Mouse (Mus musculus): Measurements from ENCODE around the gene Bzw2. TPM values are rescaled to one million over a fixed set of nuclear protein-coding genes. Genes with fewer than 3 reads are reported as not detected.

Gene Bzw2
- polyA plus RNA-seq, 1 experiment, result 101 TPM

DNA sequence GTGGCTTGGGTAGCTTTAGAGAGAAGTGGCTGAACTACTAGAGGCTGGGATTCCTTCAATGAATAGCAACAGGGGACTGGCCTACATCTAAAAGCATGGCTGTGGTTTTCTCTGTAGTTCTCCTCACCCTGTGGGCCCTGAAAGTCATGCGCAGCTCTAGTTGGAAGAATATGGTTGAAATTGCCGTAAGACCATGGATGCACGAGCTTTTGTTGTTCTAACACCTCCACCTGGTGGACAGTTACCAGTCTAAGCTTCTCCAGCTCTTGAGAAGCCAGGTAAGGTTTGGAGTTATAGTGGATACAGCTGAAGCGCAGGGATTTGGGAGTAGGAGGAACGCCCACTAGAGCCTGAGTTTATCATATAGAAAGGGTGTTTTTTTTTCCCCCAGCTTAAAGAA, 49.4 kb downstream of the Bzw2 start:
- H3K79me2 ChIP-seq (ENCODE audit: control insufficient read depth, insufficient read depth), result no peaks in the 10 kb centered on the region
- no peaks in the 10 kb centered on the region for H3K27me3 ChIP-seq (ENCODE audit: control insufficient read depth, insufficient read depth, insufficient read length)
- no peaks in the 10 kb centered on the region for H3K79me3 ChIP-seq (ENCODE audit: low read depth)
- no peak for TF ChIP-seq CEBPB (IDR thresholded peaks at IDR 0.05; ENCODE audit: low read depth)
- no peak for TF ChIP-seq CTCF (IDR thresholded peaks at IDR 0.05; ENCODE audit: control insufficient read depth, insufficient read depth, insufficient read length)
- no peak for TF ChIP-seq MAX (IDR thresholded peaks at IDR 0.05)
- no peak for TF ChIP-seq USF1 (IDR thresholded peaks at IDR 0.05; ENCODE audit: low read depth)
- no peak for TF ChIP-seq MYOG (IDR thresholded peaks at IDR 0.05; ENCODE audit: control insufficient read depth, extremely low read depth, insufficient read length)
- no peak for TF ChIP-seq FOSL1 (IDR thresholded peaks at IDR 0.05; ENCODE audit: insufficient read depth, low read length, poor library complexity, severe bottlenecking)
- TF ChIP-seq MYOD1 (IDR thresholded peaks at IDR 0.05; ENCODE audit: control insufficient read depth, insufficient read length, low read depth), result no peak
- peaks cover 64% of the 10 kb centered on the region for H3K36me3 ChIP-seq (ENCODE audit: control insufficient read depth, insufficient read depth)
- H3ac ChIP-seq (ENCODE audit: control insufficient read depth, insufficient read length, low read depth), result no peak overlapping the region
- H3K4me3 ChIP-seq (ENCODE audit: insufficient read depth, poor library complexity, severe bottlenecking), result no peak overlapping the region

DNA sequence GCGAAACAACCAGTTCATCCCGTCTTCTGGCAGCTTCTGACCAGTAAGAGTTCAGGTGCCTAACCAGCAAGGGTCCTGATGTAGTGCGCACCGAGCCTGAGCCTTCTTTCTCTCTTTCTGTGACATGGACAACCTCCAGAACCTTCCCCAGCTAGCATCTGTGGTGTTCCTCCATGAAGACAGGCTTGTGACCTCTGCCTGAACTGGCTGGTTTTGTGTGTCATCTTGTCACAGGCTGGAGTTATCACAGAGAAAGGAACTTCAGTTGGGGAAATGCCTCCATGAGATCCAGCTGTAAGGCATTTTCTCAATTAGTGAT, 54.3 kb downstream of the Bzw2 start:
- peaks cover 33% of the 10 kb centered on the region for H3K36me3 ChIP-seq (ENCODE audit: control insufficient read depth, insufficient read depth)
- no peak overlapping the region for H3K4me3 ChIP-seq (ENCODE audit: insufficient read depth, poor library complexity, severe bottlenecking)
- no peaks in the 10 kb centered on the region for H3K27me3 ChIP-seq (ENCODE audit: control insufficient read depth, insufficient read depth, insufficient read length)
- TF ChIP-seq MAX (IDR thresholded peaks at IDR 0.05), result no peak
- TF ChIP-seq CTCF (IDR thresholded peaks at IDR 0.05; ENCODE audit: control insufficient read depth, insufficient read depth, insufficient read length), result no peak
- no peak for TF ChIP-seq CEBPB (IDR thresholded peaks at IDR 0.05; ENCODE audit: low read depth)
- TF ChIP-seq FOSL1 (IDR thresholded peaks at IDR 0.05; ENCODE audit: insufficient read depth, low read length, poor library complexity, severe bottlenecking), result no peak
- no peak for TF ChIP-seq MYOG (IDR thresholded peaks at IDR 0.05; ENCODE audit: control insufficient read depth, extremely low read depth, insufficient read length)
- no peak for TF ChIP-seq USF1 (IDR thresholded peaks at IDR 0.05; ENCODE audit: low read depth)
- no peak for TF ChIP-seq MYOD1 (IDR thresholded peaks at IDR 0.05; ENCODE audit: control insufficient read depth, insufficient read length, low read depth)
- H3K79me2 ChIP-seq (ENCODE audit: control insufficient read depth, insufficient read depth), result no peaks in the 10 kb centered on the region
- no peak overlapping the region for H3ac ChIP-seq (ENCODE audit: control insufficient read depth, insufficient read length, low read depth)
- no peaks in the 10 kb centered on the region for H3K79me3 ChIP-seq (ENCODE audit: low read depth)

DNA sequence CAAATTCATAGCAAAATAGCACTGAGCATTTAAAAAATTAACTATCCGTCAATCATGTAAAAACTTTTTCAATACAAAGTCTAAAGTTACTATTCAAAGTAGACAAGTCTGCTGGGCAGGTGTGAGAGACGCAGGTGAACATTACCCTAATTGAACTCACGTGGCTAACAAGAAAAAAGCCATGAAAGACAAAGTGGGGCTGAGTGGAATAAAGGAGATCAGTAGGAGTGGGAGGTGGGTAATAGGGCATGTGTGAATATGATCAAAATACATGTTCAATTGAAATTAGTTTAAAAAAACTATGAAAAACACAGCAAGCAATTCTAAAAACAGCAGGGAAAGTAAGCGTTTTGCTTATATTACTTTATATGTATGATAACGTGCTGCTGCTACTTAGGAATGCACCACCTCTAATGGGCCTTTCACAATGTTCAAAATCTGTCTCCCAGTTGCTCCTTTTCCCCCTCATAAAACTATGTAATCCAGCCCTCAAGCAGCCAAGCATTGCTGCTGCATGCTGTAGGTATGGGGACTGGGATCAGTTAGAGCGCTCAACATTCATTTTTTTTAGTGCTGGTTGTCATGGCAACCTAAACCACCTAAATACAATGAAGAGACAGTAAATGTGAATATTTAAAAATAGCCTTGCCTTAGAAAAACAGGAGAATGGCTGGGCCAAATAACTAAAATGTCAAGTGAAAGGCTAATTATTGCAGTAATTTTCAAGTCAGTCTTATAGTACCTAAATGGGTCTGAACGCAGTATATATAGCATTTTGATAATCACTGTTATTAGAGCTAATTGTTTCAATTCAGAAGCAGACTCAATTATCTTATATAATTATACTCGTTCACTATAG, 54.9 kb downstream of the Bzw2 start:
- H3K79me2 ChIP-seq (ENCODE audit: control insufficient read depth, insufficient read depth), result no peaks in the 10 kb centered on the region
- H3ac ChIP-seq (ENCODE audit: control insufficient read depth, insufficient read length, low read depth), result no peak overlapping the region
- peaks cover 27% of the 10 kb centered on the region for H3K36me3 ChIP-seq (ENCODE audit: control insufficient read depth, insufficient read depth)
- TF ChIP-seq USF1 (IDR thresholded peaks at IDR 0.05; ENCODE audit: low read depth) (no peak), FOSL1 (IDR thresholded peaks at IDR 0.05; ENCODE audit: insufficient read depth, low read length, poor library complexity, severe bottlenecking) (no peak), MAX (IDR thresholded peaks at IDR 0.05) (no peak), MYOD1 (IDR thresholded peaks at IDR 0.05; ENCODE audit: control insufficient read depth, insufficient read length, low read depth) (no peak), MYOG (IDR thresholded peaks at IDR 0.05; ENCODE audit: control insufficient read depth, extremely low read depth, insufficient read length) (no peak), CTCF (IDR thresholded peaks at IDR 0.05; ENCODE audit: control insufficient read depth, insufficient read depth, insufficient read length) (no peak), CEBPB (IDR thresholded peaks at IDR 0.05; ENCODE audit: low read depth) (no peak)
- no peaks in the 10 kb centered on the region for H3K79me3 ChIP-seq (ENCODE audit: low read depth)
- H3K27me3 ChIP-seq (ENCODE audit: control insufficient read depth, insufficient read depth, insufficient read length), result no peaks in the 10 kb centered on the region
- H3K4me3 ChIP-seq (ENCODE audit: insufficient read depth, poor library complexity, severe bottlenecking), result no peak overlapping the region

DNA sequence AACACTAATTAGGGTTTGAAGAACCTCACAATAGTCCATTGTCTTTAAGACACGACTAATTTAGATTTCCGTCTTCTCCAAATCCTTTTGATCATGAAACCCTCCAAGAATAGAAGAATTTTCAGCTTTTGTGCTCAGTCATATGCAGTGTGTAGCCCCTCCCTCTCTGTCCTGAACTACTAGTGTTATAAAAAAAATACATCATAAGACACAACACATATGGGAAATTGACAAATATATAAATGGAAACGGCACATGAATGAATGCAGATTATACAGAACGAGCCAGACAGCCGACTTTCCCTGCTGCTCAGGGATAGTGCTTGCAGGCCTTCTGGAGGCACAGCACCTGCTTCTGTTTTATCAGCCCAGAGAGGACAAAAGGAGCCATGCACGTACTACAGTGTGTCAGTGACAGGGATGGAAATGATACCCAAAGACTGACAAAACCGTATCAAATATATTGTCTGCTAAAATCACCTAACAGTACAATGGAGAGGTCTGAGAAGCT, 62.5 kb downstream of the Bzw2 start:
- peaks cover 40% of the 10 kb centered on the region for H3K36me3 ChIP-seq (ENCODE audit: control insufficient read depth, insufficient read depth)
- H3K4me3 ChIP-seq (ENCODE audit: insufficient read depth, poor library complexity, severe bottlenecking), result no peak overlapping the region
- H3K79me2 ChIP-seq (ENCODE audit: control insufficient read depth, insufficient read depth), result no peaks in the 10 kb centered on the region
- no peaks in the 10 kb centered on the region for H3K27me3 ChIP-seq (ENCODE audit: control insufficient read depth, insufficient read depth, insufficient read length)
- H3ac ChIP-seq (ENCODE audit: control insufficient read depth, insufficient read length, low read depth), result no peak overlapping the region
- TF ChIP-seq MYOG (IDR thresholded peaks at IDR 0.05; ENCODE audit: control insufficient read depth, extremely low read depth, insufficient read length) (no peak), MYOD1 (IDR thresholded peaks at IDR 0.05; ENCODE audit: control insufficient read depth, insufficient read length, low read depth) (no peak), CTCF (IDR thresholded peaks at IDR 0.05; ENCODE audit: control insufficient read depth, insufficient read depth, insufficient read length) (no peak), FOSL1 (IDR thresholded peaks at IDR 0.05; ENCODE audit: insufficient read depth, low read length, poor library complexity, severe bottlenecking) (no peak), CEBPB (IDR thresholded peaks at IDR 0.05; ENCODE audit: low read depth) (no peak), MAX (IDR thresholded peaks at IDR 0.05) (no peak), USF1 (IDR thresholded peaks at IDR 0.05; ENCODE audit: low read depth) (no peak)
- no peaks in the 10 kb centered on the region for H3K79me3 ChIP-seq (ENCODE audit: low read depth)

DNA sequence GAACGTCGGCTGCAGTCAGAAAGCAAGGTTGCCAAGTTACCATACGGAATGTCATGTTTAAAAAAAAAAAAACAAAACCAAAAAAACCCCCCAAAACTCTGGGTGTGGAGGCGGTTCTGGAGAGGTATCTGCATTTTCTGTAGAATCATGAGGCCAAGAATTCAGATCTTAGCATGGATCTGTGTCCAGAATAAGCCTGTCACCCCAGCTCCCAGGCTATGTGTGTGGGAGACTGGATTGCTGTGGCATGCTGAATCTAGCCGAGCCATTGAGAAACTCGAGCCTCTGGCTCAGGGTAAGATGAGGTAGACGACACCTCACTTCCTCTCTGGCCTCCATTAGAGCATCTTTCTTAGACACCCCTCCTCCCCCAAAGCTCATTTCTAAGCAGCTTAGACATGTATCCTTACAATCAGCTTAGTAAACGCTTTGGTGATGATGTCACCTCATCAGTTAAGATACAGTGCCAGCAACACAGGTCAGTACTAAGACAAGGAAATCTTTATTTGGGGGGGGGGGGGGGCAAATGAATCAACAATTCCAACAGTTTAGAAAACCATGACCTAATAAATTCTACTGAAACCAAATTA, 64.7 kb downstream of the Bzw2 start:
- Histone ChIP-seq H3ac (ENCODE audit: control insufficient read depth, insufficient read length, low read depth) (no peak overlapping the region), H3K4me3 (ENCODE audit: insufficient read depth, poor library complexity, severe bottlenecking) (no peak overlapping the region), H3K36me3 (ENCODE audit: control insufficient read depth, insufficient read depth) (peaks cover 40% of the 10 kb centered on the region), H3K79me3 (ENCODE audit: low read depth) (no peaks in the 10 kb centered on the region), H3K27me3 (ENCODE audit: control insufficient read depth, insufficient read depth, insufficient read length) (no peaks in the 10 kb centered on the region), H3K79me2 (ENCODE audit: control insufficient read depth, insufficient read depth) (no peaks in the 10 kb centered on the region)
- TF ChIP-seq USF1 (IDR thresholded peaks at IDR 0.05; ENCODE audit: low read depth) (no peak), CTCF (IDR thresholded peaks at IDR 0.05; ENCODE audit: control insufficient read depth, insufficient read depth, insufficient read length) (no peak), MYOD1 (IDR thresholded peaks at IDR 0.05; ENCODE audit: control insufficient read depth, insufficient read length, low read depth) (no peak), CEBPB (IDR thresholded peaks at IDR 0.05; ENCODE audit: low read depth) (no peak), MYOG (IDR thresholded peaks at IDR 0.05; ENCODE audit: control insufficient read depth, extremely low read depth, insufficient read length) (no peak), FOSL1 (IDR thresholded peaks at IDR 0.05; ENCODE audit: insufficient read depth, low read length, poor library complexity, severe bottlenecking) (no peak), MAX (IDR thresholded peaks at IDR 0.05) (no peak)
